Mouse (Mus musculus) small intestine, adult 2 months (tissue): Measurements from ENCODE around the gene Usp7.

Experiments
- CTCF ChIP-seq: fragments of 200-500 bp; IDR thresholded peaks from 2 replicates; pipeline ENCODE4 v1.5.1; 2012; ENCODE audit warnings: low read depth, mild to moderate bottlenecking, control low read depth, inconsistent platforms, low read length, moderate library complexity, mixed read lengths; ENCODE audit not compliant: insufficient replicate concordance, insufficient read length; ENCODE audit errors: extremely low read depth
- POLR2A ChIP-seq: fragments of 200-500 bp; IDR thresholded peaks from 2 replicates; pipeline ENCODE4 v1.6.1; 2012; ENCODE audit warnings: low read depth, mild to moderate bottlenecking, control low read depth, inconsistent platforms, low read length, moderate library complexity

DNA sequence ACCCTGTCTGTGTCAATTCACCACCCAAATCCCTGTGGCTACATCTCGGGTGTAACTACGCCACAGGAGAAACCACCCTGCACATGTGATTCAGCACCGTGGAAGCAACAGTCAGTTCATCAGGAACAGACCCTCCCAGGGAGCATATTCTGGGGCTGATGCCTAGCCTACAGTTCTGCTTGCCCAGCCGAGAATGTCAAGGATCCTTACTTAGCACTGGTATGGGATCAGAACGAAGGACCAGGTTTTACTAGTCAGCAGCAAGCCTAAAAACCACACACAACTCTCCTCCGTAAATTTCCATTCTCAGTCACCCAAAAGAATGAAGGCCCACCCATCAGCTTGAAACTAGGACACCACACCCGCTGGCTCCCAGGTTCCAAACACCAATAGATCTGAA is 60.5 kb downstream of the Usp7 start:
- TF ChIP-seq POLR2A = no peak
- no peak for TF ChIP-seq CTCF
